Mouse (Mus musculus) neural tube, embryonic 15.5 days (tissue): ENCODE results near the gene Itih3. TPM values are rescaled to one million over a fixed set of nuclear protein-coding genes. Genes with fewer than 3 reads are reported as not detected.

Experiments used
- ATAC-seq: fragments of 200-750 bp; cut with Nextera tagmentation; 2 replicates; pipeline ENCODE4 v1.8.0; 2017; ENCODE audit warnings: mild to moderate bottlenecking, moderate TSS enrichment, moderate library complexity; ENCODE audit not compliant: low FRiP score
- H3K27ac ChIP-seq: fragments of 300-500 bp; sonication (generic); replicated peaks from 2 replicates; pipeline ENCODE4 v1.5.1; 2015; ENCODE audit warnings: mild to moderate bottlenecking, inconsistent platforms
- H3K27me3 ChIP-seq: fragments of 300-500 bp; sonication (generic); replicated peaks from 2 replicates; pipeline ENCODE4 v1.6.1; 2015; ENCODE audit warnings: inconsistent platforms
- H3K36me3 ChIP-seq: fragments of 300-500 bp; sonication (generic); 2 replicates; pipeline ENCODE4 v1.6.1; 2015; ENCODE audit warnings: inconsistent platforms
- H3K4me1 ChIP-seq: fragments of 300-500 bp; sonication (generic); 2 replicates; pipeline ENCODE4 v1.6.1; 2015; ENCODE audit warnings: inconsistent platforms
- H3K4me2 ChIP-seq: fragments of 300-500 bp; sonication (generic); 2 replicates; pipeline ENCODE4 v1.6.1; 2015; ENCODE audit warnings: inconsistent platforms, mild to moderate bottlenecking, moderate library complexity
- H3K4me3 ChIP-seq: fragments of 300-500 bp; sonication (generic); replicated peaks from 2 replicates; pipeline ENCODE4 v1.5.1; 2015; ENCODE audit warnings: mild to moderate bottlenecking, inconsistent platforms
- H3K9ac ChIP-seq: fragments of 300-500 bp; sonication (generic); replicated peaks from 2 replicates; pipeline ENCODE4 v1.6.1; 2015; ENCODE audit warnings: mild to moderate bottlenecking, inconsistent platforms
- H3K9me3 ChIP-seq: fragments of 300-500 bp; sonication (generic); replicated peaks from 2 replicates; pipeline ENCODE4 v1.6.1; 2016; ENCODE audit warnings: inconsistent platforms
- WGBS: fragments of 180-500 bp; shearing (Covaris S2); methylation state at CpG from one replicate; pipeline ENCODE4 v1.1.7; 2015; ENCODE audit warnings: mixed read lengths; 5-methylcytosine and 5-hydroxymethylcytosine counted together
- polyA plus RNA-seq: library from polyadenylated mRNA; unstranded; fragments of >200 nt; fragmentation: Nextera tagmentation; extraction: Ambion mirVana; gene quantifications from 2 replicates; pipeline ENCODE4 v1.2.1, GENCODE M21; 2015

Gene Itih3
- polyA plus RNA-seq, 1 experiment from 2014 or later, result 1.6 TPM

DNA sequence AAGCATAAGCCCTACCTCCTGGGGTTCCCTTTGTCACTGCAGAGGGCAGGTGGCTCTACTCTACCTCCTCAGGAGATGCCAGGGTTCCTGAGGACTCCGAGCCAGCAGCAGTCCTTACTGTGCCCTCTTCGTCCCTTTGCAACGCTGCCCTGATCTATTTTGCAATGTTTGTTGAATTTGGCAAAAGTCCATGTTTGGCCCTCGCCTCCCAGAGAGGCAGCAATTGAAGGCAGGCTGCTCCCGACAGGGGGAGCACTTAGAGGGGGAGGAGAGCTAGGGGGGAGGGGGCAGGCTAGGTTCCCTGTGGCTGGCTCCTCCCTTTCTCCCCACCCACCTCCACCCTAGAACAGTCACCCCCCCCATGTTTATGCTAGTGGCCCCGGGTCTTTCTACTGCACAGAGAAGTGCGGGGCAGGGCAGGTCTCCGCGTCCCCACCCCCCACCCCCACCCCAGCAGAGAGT is 35.3 kb downstream of the Itih3 start:
- 25% methylated on average over 9 of the region's 9 CpGs for WGBS
- Histone ChIP-seq H3K4me2 (peak overlapping the region; percentile 25; the same call in 1 of the 2 replicates), H3K4me1 (no peaks in the 10 kb centered on the region), H3K4me3 (no peak overlapping the region), H3K27ac (no peak overlapping the region), H3K9ac (no peak overlapping the region), H3K9me3 (no peaks in the 10 kb centered on the region), H3K36me3 (no peaks in the 10 kb centered on the region), H3K27me3 (no peaks in the 10 kb centered on the region)
- ATAC-seq, result no peak

DNA sequence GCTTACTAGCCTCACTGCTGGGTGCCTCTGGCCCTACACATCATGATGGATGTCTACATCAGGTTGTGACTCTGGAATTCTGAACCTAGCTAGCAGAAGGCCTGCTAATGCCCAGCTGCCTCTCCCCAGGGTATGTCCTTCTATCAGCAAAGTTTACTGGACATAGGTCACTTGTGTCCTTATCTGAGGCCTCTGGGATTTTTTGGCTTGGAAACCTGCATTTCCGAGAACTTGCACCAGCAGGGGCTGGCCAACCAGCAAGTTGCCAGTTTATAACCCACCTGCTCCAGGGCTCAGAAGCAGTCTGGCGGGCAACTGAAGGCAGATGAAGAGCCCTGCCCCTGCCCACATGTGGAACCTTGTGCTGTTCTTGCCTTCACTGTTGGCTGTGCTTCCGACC is 37.4 kb downstream of the Itih3 start, which contains the start of gene Itih4:
Itih4 (plus strand) TSS at position 273 of the 400 bp plus-strand sequence.
- Histone ChIP-seq H3K9ac (no peak within 1 kb of the TSS), H3K36me3 (no peaks in the 10 kb centered on the region), H3K4me2 (no peak within 1 kb of the TSS), H3K27me3 (no peaks in the 10 kb centered on the region), H3K27ac (no peak within 1 kb of the TSS), H3K4me1 (no peaks in the 10 kb centered on the region), H3K4me3 (no peak within 1 kb of the TSS), H3K9me3 (no peaks in the 10 kb centered on the region)
- no peak for ATAC-seq
- WGBS, result 88% methylated on average over 3 of the region's 3 CpGs

DNA sequence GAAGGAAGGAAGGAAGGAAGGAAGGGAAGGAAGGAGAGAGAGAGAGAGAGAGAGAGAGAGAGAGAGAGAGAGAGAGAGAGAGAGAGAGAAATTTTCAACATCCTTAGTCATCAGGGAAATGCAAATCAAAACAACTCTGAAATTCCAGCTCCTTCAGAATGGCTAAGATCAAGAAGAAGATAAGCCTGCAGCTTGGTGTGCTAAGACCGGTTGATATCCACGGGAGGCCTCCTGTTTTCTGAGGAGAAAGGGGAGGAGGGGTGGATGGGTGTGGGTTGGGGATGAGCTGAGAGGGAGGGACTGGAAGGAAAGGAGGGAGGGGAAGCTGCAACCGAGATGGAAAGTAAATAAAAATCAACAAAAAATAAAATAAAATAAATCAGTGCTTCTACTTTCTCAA is 38.3 kb downstream of the Itih3 start:
- Histone ChIP-seq H3K4me1 (no peaks in the 10 kb centered on the region), H3K27ac (no peak overlapping the region), H3K4me2 (no peak overlapping the region), H3K27me3 (no peaks in the 10 kb centered on the region), H3K4me3 (no peak overlapping the region), H3K9ac (no peak overlapping the region), H3K9me3 (no peaks in the 10 kb centered on the region), H3K36me3 (no peaks in the 10 kb centered on the region)
- no peak for ATAC-seq
- WGBS, result 43% methylated on average over 3 of the region's 3 CpGs

DNA sequence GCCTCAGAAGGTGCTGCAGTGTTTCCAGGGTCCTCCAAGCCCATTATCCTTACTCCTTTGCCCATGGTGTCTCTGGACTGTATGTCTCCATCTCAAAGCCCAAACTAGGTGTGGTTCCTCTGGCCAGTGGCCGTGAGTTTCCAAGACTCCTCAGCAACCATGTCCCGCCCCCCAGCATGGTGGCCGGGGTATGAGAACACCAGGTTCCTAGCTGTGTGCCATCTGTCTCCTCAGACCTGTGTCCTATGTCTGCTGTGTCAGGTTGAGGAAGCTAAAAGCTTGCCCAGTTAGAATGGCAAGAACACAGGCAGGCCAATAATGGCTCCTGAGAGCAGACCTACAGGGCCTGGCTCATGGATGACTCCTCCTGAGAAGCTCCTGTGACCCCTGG is 41.8 kb downstream of the Itih3 start:
- 93% methylated on average over 3 of the region's 3 CpGs for WGBS
- no peak overlapping the region for H3K9ac ChIP-seq
- H3K36me3 ChIP-seq, result no peaks in the 10 kb centered on the region
- no peaks in the 10 kb centered on the region for H3K27me3 ChIP-seq
- no peak overlapping the region for H3K4me2 ChIP-seq
- H3K4me1 ChIP-seq, result no peaks in the 10 kb centered on the region
- no peaks in the 10 kb centered on the region for H3K9me3 ChIP-seq
- no peak overlapping the region for H3K27ac ChIP-seq
- ATAC-seq, result no peak
- no peak overlapping the region for H3K4me3 ChIP-seq

DNA sequence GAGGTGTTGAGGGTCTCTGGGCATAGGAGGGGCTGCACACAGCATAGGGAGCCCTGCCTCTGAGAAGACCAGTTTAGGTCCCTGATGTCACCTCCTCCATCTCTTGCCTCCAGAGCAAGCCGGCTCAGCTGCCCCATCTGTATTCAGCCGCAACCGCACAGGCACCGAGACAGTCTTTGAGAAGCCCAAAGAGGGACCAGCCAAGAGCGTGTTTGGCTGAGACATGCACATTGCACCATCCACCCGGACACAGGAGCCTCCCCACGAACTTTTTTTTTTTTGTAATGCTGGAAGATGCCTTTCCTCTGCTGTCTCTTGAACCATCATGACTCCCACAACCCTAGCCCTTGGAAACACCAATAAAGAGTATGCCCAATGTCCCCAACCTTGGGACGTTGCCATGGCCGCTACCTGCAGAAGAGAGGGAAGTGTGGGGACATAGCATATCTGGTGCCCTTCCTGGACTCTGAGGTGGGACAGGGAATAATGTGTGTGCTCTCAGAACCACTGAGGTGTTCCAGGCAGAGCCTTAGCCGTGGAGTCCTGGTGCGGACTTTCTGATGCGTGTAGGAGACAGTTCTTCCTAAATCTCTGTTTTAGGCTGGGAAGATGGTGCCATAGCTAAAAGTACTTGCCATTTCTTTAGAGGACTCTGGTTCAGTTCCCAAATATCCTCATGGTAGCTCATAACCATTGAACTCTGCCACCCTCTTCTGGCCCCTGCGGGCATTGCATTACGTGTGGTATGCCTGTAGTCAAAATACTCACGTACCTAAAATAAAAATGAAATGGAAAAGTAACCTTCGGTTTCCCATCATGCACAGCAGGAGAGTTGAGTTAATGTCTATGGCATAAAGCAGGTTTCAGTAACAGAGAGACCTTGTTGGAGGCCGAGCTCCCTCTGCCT is 42.5 kb downstream of the Itih3 start:
- Histone ChIP-seq H3K4me2 (no peak overlapping the region), H3K27me3 (no peaks in the 10 kb centered on the region), H3K4me1 (no peaks in the 10 kb centered on the region), H3K4me3 (no peak overlapping the region), H3K36me3 (peaks cover 6% of the 10 kb centered on the region; the same call in 1 of the 2 replicates), H3K27ac (no peak overlapping the region), H3K9ac (no peak overlapping the region), H3K9me3 (no peaks in the 10 kb centered on the region)
- 87% methylated on average over 17 of the region's 17 CpGs for WGBS
- ATAC-seq, result no peak

DNA sequence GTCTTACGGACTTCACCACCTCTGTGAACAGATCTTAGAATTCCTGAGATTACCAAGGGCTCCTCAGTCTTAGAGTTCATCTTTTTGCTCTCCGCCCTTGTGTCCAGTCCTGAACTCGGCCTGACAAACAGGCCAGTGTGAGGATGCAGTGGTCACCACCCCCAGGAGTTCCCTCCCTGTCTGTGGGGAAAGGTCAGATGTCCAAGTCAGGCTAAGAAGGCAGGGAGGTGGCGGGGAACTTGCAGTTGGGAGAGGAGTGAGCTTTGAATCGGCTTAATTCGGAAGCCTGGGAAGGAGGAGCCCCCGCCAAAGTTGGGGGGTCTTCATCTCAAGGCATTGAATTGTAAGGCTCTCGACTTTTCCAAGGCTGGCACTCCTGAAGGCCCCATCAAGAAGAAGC is 43.3 kb downstream of the Itih3 start:
- Histone ChIP-seq H3K4me3 (no peak overlapping the region), H3K27me3 (no peaks in the 10 kb centered on the region), H3K9me3 (no peaks in the 10 kb centered on the region), H3K4me2 (no peak overlapping the region), H3K4me1 (no peaks in the 10 kb centered on the region), H3K9ac (no peak overlapping the region), H3K36me3 (peaks cover 13% of the 10 kb centered on the region), H3K27ac (no peak overlapping the region)
- ATAC-seq, result no peak
- WGBS, result 81% methylated on average over 8 of the region's 8 CpGs

DNA sequence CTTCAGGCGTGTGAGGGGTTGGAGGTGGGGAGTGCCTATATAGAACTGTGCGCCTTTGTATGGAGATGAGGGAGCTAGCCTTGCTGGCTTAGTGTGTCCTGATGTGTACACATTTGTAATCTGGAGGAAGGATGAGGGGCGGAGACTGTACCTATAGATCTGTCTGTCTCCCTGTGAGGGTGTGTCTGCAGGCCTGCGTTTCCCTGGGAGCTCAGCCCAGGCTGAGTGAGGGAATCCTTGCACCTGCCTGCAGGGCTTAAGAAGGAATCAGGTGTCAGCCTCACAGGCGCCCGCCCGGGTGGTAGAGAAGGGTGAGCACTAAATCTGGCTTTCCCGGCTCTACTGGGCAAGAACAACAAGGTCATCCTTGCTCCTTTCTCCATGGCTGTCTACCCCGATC is 43.8 kb downstream of the Itih3 start:
- Histone ChIP-seq H3K4me2 (no peak overlapping the region), H3K4me1 (no peaks in the 10 kb centered on the region), H3K9ac (no peak overlapping the region), H3K27ac (no peak overlapping the region), H3K4me3 (no peak overlapping the region), H3K27me3 (no peaks in the 10 kb centered on the region), H3K9me3 (no peaks in the 10 kb centered on the region), H3K36me3 (peaks cover 16% of the 10 kb centered on the region)
- ATAC-seq, result no peak
- WGBS, result 74% methylated on average over 9 of the region's 9 CpGs

DNA sequence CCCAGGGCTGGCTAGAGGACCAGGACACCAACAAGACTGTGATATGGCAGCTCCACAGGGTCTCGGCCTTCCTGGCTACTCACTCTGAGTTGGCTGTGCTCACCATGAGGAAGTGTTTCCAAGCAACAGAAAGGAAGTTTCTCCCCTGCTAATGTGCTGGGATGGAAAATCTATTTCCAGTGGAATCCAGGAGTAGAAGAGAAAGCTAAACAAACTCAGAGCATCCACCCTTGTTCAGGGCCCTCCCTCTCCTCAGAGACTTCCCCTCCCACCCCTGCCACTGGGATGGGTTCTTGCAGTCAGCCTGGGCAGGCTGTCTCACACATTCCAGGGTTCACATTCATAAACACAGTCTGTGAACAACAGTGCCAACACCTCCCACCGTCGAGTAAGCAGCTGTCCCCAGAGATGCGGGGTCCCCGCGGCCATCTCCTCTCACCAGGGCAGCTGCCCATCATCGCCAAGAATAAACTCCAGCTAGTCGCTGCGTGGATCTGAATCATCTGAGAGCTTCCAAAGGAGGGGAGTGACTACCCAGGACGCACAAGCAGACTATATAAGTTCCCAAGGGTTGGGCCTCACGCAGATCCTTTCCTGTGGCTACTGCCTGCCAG is 44.5 kb downstream of the Itih3 start, which contains the start of gene Mustn1:
Mustn1 (plus strand) TSS at position 243 of the 614 bp plus-strand sequence.
- no peaks in the 10 kb centered on the region for H3K27me3 ChIP-seq
- no peak within 1 kb of the TSS for H3K4me3 ChIP-seq
- H3K9ac ChIP-seq, result no peak within 1 kb of the TSS
- peaks cover 20% of the 10 kb centered on the region for H3K36me3 ChIP-seq
- 78% methylated on average over 11 of the region's 11 CpGs for WGBS
- H3K27ac ChIP-seq, result no peak within 1 kb of the TSS
- H3K4me2 ChIP-seq, result no peak within 1 kb of the TSS
- no peak for ATAC-seq
- H3K9me3 ChIP-seq, result no peaks in the 10 kb centered on the region
- H3K4me1 ChIP-seq, result no peaks in the 10 kb centered on the region

DNA sequence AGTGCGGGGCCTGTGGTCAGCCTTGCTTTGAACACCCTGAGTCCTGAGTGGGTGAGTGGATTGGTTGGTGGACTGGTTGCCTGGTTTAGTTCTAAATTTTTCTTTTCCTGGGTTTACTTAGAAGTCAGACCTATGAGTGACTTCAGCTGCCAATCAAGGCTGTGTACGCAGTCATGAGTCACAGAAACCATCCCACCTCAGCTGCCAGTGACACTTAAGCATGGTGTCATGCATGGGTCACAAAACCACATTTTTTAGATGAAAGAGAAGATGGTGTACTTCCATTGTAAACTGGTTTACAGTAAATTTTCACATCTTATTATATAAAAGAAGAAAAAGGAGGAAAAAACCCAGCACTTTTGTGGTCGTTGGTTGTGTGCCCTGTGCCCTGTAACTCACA is 45.7 kb downstream of the Itih3 start:
- no peak for ATAC-seq
- H3K9me3 ChIP-seq, result no peaks in the 10 kb centered on the region
- H3K4me1 ChIP-seq, result no peaks in the 10 kb centered on the region
- H3K36me3 ChIP-seq, result peaks cover 30% of the 10 kb centered on the region
- H3K4me3 ChIP-seq, result no peak overlapping the region
- no peaks in the 10 kb centered on the region for H3K27me3 ChIP-seq
- 97% methylated on average over 3 of the region's 3 CpGs for WGBS
- H3K9ac ChIP-seq, result no peak overlapping the region
- H3K4me2 ChIP-seq, result no peak overlapping the region
- H3K27ac ChIP-seq, result no peak overlapping the region

DNA sequence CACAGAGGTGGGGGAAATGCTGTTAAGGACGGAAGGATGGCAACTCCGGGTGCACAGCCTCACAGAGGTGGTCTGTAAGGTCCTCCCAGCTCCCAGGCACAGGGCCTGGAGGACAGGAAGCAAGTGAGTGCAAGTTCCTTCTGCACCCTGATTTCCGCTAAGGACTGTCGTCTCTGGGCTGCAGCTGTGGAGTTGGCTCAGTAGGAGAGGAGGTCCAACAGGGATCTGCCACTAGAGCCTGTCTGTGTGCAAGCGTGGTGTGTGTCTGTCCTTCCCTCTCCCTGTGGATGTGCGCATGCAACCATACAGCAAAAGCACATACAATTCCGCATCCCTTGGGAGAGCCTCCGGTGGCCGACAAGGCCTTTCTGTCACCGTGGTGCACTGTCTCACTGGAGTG is 47.1 kb downstream of the Itih3 start:
- H3K9me3 ChIP-seq, result no peaks in the 10 kb centered on the region
- H3K27ac ChIP-seq, result no peak overlapping the region
- no peaks in the 10 kb centered on the region for H3K27me3 ChIP-seq
- WGBS, result 93% methylated on average over 10 of the region's 10 CpGs
- H3K4me1 ChIP-seq, result no peaks in the 10 kb centered on the region
- ATAC-seq, result no peak
- no peak overlapping the region for H3K4me3 ChIP-seq
- no peak overlapping the region for H3K9ac ChIP-seq
- peaks cover 39% of the 10 kb centered on the region for H3K36me3 ChIP-seq
- H3K4me2 ChIP-seq, result no peak overlapping the region

DNA sequence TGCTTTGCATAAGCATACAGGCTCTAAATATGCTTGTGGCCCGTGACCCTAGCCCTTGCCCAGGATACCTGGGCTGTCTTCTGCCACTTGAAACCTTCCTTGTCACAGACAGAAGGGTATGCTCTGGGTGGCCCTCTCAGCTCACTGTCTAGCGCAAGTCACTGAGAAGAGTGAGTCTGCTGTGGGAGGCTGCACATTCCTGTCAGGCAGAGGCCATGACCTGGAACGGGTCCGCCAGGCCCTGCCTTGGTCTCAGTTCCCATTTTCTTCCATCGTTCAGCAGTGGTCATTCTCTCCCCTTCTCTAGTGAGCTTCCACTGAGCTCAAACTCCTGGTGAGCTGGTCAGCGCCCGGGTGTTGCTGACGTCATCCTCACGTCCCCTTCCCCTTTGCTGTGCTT is 47.6 kb downstream of the Itih3 start:
- no peak for ATAC-seq
- Histone ChIP-seq H3K9ac (no peak overlapping the region), H3K27ac (no peak overlapping the region), H3K9me3 (no peaks in the 10 kb centered on the region), H3K36me3 (peaks cover 42% of the 10 kb centered on the region), H3K27me3 (no peaks in the 10 kb centered on the region), H3K4me3 (no peak overlapping the region), H3K4me1 (no peaks in the 10 kb centered on the region), H3K4me2 (no peak overlapping the region)
- 86% methylated on average over 9 of the region's 9 CpGs for WGBS
